Mouse (Mus musculus) cerebellum, adult 2 months (tissue): Measurements from ENCODE around the gene Marcksl1.

ENCODE experiments used
- CTCF ChIP-seq: fragments of 200-500 bp; IDR thresholded peaks from 2 replicates; pipeline ENCODE4 v1.5.1; 2011; ENCODE audit warnings: low read depth, mild to moderate bottlenecking, control low read depth, low read length, moderate library complexity, borderline replicate concordance; ENCODE audit not compliant: insufficient read depth
- POLR2A ChIP-seq: fragments of 200-500 bp; IDR thresholded peaks from 2 replicates; pipeline ENCODE4 v1.6.1; 2011; ENCODE audit warnings: low read length, control low read depth, borderline replicate concordance; ENCODE audit not compliant: insufficient read depth

GRCm38 (mm10) chr4:129508834-129509600 lies 4.4 kb upstream of the Marcksl1 start:
- no peak for TF ChIP-seq CTCF
- TF ChIP-seq POLR2A = no peak
